Mouse (Mus musculus): ENCODE measurements at regions not wholly inside any gene's neighbourhood (a gene's known extent, or its start where the extent isn't known, plus 50 kb on each side); places are given as distances from the start of the nearest gene placed in this dataset.
"Not testable (repeated sequence)": the region's sequence is repeated elsewhere in the genome, so short reads cannot be mapped to it uniquely, and the experiment has no call there.

DNA sequence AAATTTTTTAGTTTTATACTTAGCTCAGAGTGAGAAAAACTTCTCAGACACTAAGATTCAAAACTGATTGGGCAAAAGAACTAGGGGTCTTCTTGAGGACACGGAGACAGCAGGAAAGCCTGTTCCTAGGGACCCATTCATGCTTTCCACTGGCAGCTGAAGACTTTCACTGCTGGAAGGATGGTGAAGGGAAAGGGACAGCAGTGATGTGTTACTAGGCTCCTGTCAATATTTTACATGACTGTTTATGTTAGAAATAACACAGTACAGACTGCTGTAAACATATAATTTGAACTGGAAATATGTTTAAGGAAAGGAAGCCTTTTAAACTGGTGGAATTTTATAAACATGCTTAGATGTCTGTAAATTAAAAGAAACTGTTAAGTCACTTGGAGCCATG, 537.0 kb downstream of the Sema5a start:
- H3K27me3 ChIP-seq (ENCODE audit: control insufficient read depth, insufficient read depth, low read length); H3K4me1 ChIP-seq (ENCODE audit: control insufficient read depth, insufficient read depth, low read length); H3K9ac ChIP-seq (ENCODE audit: low read depth, low read length); H3K9me3 ChIP-seq (replicated peaks; ENCODE audit: control insufficient read depth, low read length); H3K4me2 ChIP-seq; ATAC-seq (replicated peaks; ENCODE audit: insufficient number of reproducible peaks, low FRiP score, low TSS enrichment); H3K36me3 ChIP-seq (ENCODE audit: control insufficient read depth, insufficient read depth, low read length); H3K27ac ChIP-seq (ENCODE audit: low read depth, low read length); H3K4me3 ChIP-seq (ENCODE audit: low read depth, low read length): not testable (repeated sequence)
- 76% methylated on average over 1 of the region's 1 CpGs for WGBS (ENCODE audit: insufficient replicate concordance)

DNA sequence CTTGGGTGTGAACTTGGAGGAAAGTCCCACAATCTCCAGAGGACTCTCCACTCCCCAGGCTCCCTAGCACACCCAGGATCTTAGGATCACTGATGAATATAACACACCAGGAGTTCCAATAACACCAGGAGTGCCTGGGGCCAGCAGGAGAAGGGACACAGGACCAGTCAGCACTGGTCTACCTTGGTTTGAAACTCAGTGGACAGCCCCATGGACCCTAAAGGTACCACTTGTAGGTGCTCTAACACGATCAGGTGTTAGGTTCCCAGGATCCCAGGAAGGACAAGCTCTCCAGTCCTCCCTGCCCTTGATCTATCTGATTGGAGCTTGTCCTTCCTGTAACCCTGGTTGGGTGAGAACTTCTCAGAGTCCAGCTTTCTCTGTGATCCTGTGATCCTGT, 554.6 kb downstream of the Sema5a start:
- H3K4me3 ChIP-seq (ENCODE audit: low read depth, low read length): no peak overlapping the region
- ATAC-seq (replicated peaks; ENCODE audit: insufficient number of reproducible peaks, low FRiP score, low TSS enrichment): no peak
- 63% methylated on average over 1 of the region's 1 CpGs for WGBS (ENCODE audit: insufficient replicate concordance)
- H3K9me3 ChIP-seq (replicated peaks; ENCODE audit: control insufficient read depth, low read length): no peaks in the 10 kb centered on the region; the same call in 1 of the 2 replicates
- H3K4me2 ChIP-seq: no peak overlapping the region
- H3K4me1 ChIP-seq (ENCODE audit: control insufficient read depth, insufficient read depth, low read length): no peaks in the 10 kb centered on the region
- no peaks in the 10 kb centered on the region; the same call in 1 of the 2 replicates for H3K36me3 ChIP-seq (ENCODE audit: control insufficient read depth, insufficient read depth, low read length)
- H3K27ac ChIP-seq (ENCODE audit: low read depth, low read length): no peak overlapping the region
- no peaks in the 10 kb centered on the region for H3K27me3 ChIP-seq (ENCODE audit: control insufficient read depth, insufficient read depth, low read length)
- no peak overlapping the region for H3K9ac ChIP-seq (ENCODE audit: low read depth, low read length)

DNA sequence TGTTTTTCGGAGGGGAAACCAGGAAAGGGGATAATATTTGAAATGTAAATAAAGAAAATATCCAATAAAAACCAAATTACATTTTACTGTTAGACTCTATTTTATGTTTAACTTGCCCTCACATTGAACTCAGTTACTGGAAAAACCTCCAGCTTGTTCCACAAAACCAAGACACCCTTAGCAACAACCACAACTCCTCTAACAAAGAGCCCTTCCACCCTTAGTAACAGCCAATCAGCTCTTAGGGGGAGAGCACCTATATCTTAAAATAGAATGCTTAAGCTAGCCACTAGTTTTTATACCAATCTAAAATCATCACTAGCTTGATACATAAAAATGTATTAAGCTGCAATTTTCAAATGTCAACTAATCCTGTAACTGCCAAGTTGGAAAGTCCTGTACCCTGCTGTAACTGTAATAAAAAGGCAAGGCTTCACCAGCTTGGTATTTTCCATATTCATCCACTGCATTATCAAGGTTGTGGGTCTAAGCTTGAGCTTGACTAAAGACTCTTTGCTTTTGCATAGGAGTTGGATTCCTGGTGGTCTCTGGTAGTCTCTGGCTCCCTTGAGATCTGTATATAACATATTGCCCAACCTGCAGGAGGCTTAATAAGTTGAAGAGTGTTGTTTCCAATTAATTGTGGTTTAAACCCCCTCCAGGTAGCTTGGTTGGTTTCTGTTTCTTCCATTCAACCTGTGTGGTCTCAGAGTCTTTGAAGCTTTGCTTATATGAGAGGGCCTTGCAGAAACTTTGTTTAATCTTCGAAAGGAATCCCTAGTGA, 566.4 kb downstream of the Sema5a start:
- no peaks in the 10 kb centered on the region for H3K4me1 ChIP-seq (ENCODE audit: control insufficient read depth, insufficient read depth, low read length)
- no peak for ATAC-seq (replicated peaks; ENCODE audit: insufficient number of reproducible peaks, low FRiP score, low TSS enrichment)
- no peak overlapping the region for H3K4me3 ChIP-seq (ENCODE audit: low read depth, low read length)
- 67% methylated on average over 2 of the region's 2 CpGs for WGBS (ENCODE audit: insufficient replicate concordance)
- H3K27ac ChIP-seq (ENCODE audit: low read depth, low read length): no peak overlapping the region
- no peaks in the 10 kb centered on the region for H3K27me3 ChIP-seq (ENCODE audit: control insufficient read depth, insufficient read depth, low read length)
- no peak overlapping the region for H3K4me2 ChIP-seq
- H3K36me3 ChIP-seq (ENCODE audit: control insufficient read depth, insufficient read depth, low read length): no peaks in the 10 kb centered on the region
- no peak overlapping the region for H3K9ac ChIP-seq (ENCODE audit: low read depth, low read length)
- H3K9me3 ChIP-seq (replicated peaks; ENCODE audit: control insufficient read depth, low read length): no peaks in the 10 kb centered on the region

DNA sequence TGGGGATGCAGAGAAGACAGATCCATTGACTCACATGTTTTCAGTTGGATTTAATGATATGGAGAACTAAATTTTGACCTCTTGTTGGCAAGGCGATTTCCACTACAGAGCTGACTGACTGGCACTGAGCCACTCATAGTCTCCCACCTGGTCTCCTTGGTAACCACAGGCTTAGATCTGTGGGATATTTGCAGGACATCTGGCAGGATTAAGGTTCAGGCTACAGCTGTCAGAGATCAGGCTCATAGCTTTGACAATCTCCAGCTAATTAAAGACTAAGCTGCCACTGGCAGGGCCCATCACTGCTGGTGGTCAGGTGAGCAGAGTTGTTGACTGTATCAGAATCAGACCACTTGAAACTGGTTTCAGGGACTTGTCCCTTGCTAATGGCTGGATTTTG, 595.4 kb downstream of the Sema5a start:
- no peaks in the 10 kb centered on the region for H3K27me3 ChIP-seq (ENCODE audit: control insufficient read depth, insufficient read depth, low read length)
- no peaks in the 10 kb centered on the region for H3K9me3 ChIP-seq (replicated peaks; ENCODE audit: control insufficient read depth, low read length)
- no peak overlapping the region for H3K4me3 ChIP-seq (ENCODE audit: low read depth, low read length)
- no peak overlapping the region for H3K9ac ChIP-seq (ENCODE audit: low read depth, low read length)
- H3K36me3 ChIP-seq (ENCODE audit: control insufficient read depth, insufficient read depth, low read length): no peaks in the 10 kb centered on the region
- 74% methylated on average over 1 of the region's 1 CpGs for WGBS (ENCODE audit: insufficient replicate concordance)
- H3K4me2 ChIP-seq: no peak overlapping the region
- H3K27ac ChIP-seq (ENCODE audit: low read depth, low read length): no peak overlapping the region
- H3K4me1 ChIP-seq (ENCODE audit: control insufficient read depth, insufficient read depth, low read length): no peaks in the 10 kb centered on the region
- no peak for ATAC-seq (replicated peaks; ENCODE audit: insufficient number of reproducible peaks, low FRiP score, low TSS enrichment)

All from heart, embryonic 11.5 days (tissue).